8 mouse cellular contexts compared by ENCODE assay signal in the genomic region with DNA sequence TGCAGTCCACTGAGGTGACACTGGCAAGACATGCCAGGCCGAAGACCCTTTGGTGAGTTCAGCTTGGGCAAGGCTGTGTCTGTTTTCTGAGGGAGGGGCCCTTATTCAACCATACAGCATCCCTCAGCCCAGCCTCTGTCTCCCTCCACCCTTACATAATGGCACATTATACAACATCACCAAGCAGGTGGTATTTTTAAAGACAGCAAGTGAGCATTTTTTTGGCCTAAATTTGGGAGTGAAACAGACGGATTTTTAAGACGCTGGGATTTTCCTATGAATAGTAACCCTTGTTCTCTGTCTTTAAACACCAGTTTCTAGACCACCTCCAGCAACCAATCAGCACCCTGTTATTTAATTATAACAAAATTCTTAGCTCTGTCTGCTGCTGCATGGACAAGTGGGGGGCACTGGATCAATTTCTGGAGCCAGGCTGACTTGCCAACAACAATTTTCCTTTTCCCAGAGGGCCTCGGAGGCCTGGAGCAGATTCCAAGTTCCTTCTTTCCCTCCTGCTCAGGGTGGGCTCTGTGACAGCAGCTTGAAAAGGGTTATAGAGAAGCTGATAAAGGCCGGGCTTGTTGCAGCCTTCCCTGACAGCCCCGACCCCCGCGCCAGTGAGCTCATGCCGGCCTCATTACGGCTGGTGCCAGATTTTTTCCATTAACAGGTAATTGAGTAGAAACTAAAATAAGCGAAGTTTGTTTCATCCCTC.
DNase-seq lines count a peak whose midpoint lies in the region; ATAC-seq lines count a peak whose summit lies in the region.

No protein-coding gene starts in this region.

- H3K4me3 ChIP-seq in heart, embryonic 10.5 days, result peak overlapping the region; percentile 25
- no peak overlapping the region for H3K4me3 ChIP-seq in embryonic facial prominence, embryonic 11.5 days (ENCODE audit: low read depth, low read length)
- peak overlapping the region; percentile 62 for H3K4me3 ChIP-seq in liver, embryonic 15.5 days (replicated peaks)

- H3K36me3 ChIP-seq in heart, embryonic 10.5 days, result no peaks in the 10 kb centered on the region
- H3K36me3 ChIP-seq in embryonic facial prominence, embryonic 11.5 days (replicated peaks; ENCODE audit: control insufficient read depth, insufficient read depth, low read depth, low read length), result no peaks in the 10 kb centered on the region
- H3K36me3 ChIP-seq in liver, embryonic 15.5 days (replicated peaks), result no peaks in the 10 kb centered on the region; the same call in 1 of the 2 replicates

- H3K9ac ChIP-seq in embryonic facial prominence, embryonic 11.5 days (replicated peaks; ENCODE audit: low read length), result no peak overlapping the region
- peak overlapping the region; percentile 60 for H3K9ac ChIP-seq in liver, embryonic 15.5 days

- no peaks in the 10 kb centered on the region for H3K27me3 ChIP-seq in heart, embryonic 10.5 days (ENCODE audit: insufficient read depth, poor library complexity, severe bottlenecking)
- H3K27me3 ChIP-seq in embryonic facial prominence, embryonic 11.5 days (ENCODE audit: control insufficient read depth, insufficient read depth, low read length), result no peaks in the 10 kb centered on the region
- no peaks in the 10 kb centered on the region for H3K27me3 ChIP-seq in liver, embryonic 15.5 days

- no peak for DNase-seq in heart, embryonic 10.5 days (ENCODE audit: low spot score)
- DNase-seq in heart, adult 8-10 months (ENCODE audit: low spot score), result no peak
- DNase-seq in embryonic facial prominence, embryonic 11.5 days (ENCODE audit: low spot score), result peak; percentile 68
- DNase-seq in layer of hippocampus, adult 18-20 months (ENCODE audit: low spot score in 2 of 2), result peak; percentile 11 to 57
- no peak for DNase-seq in gastrocnemius, postnatal 25 days
- DNase-seq in yolk sac, embryonic 10.5 days (ENCODE audit: low spot score), result no peak

- ATAC-seq in embryonic facial prominence, embryonic 11.5 days (replicated peaks; ENCODE audit: insufficient number of reproducible peaks, low FRiP score, low TSS enrichment, low read depth), result peak; percentile 67; the same call in 1 of the 2 replicates
- ATAC-seq in liver, embryonic 15.5 days (ENCODE audit: insufficient read depth), result no peak
- no peak for ATAC-seq in inflammation-experienced regulatory T-cells, adult 6 months

- WGBS in heart, embryonic 10.5 days, result 27% methylated on average over 11 of the region's 11 CpGs
- 21% methylated on average over 11 of the region's 11 CpGs for WGBS in embryonic facial prominence, embryonic 11.5 days
- WGBS in liver, embryonic 15.5 days (ENCODE audit: insufficient replicate concordance), result 50% methylated on average over 11 of the region's 11 CpGs

- H3K4me1 ChIP-seq in heart, embryonic 10.5 days, result peaks cover 18% of the 10 kb centered on the region
- H3K4me1 ChIP-seq in embryonic facial prominence, embryonic 11.5 days (ENCODE audit: control insufficient read depth, insufficient read depth, low read length), result peaks cover 3% of the 10 kb centered on the region
- H3K4me1 ChIP-seq in liver, embryonic 15.5 days (replicated peaks), result peaks cover 64% of the 10 kb centered on the region

- H3K4me2 ChIP-seq in embryonic facial prominence, embryonic 11.5 days (ENCODE audit: low read depth, low read length), result no peak overlapping the region
- peak overlapping the region; percentile 67 for H3K4me2 ChIP-seq in liver, embryonic 15.5 days

- peak overlapping the region; percentile 78 for H3K27ac ChIP-seq in heart, embryonic 10.5 days
- H3K27ac ChIP-seq in embryonic facial prominence, embryonic 11.5 days (replicated peaks; ENCODE audit: low read depth, low read length), result peak overlapping the region; percentile 23; the same call in 1 of the 2 replicates
- peak overlapping the region; percentile 99 for H3K27ac ChIP-seq in liver, embryonic 15.5 days (replicated peaks)

- H3K9me3 ChIP-seq in heart, embryonic 10.5 days, result no peaks in the 10 kb centered on the region
- H3K9me3 ChIP-seq in embryonic facial prominence, embryonic 11.5 days (replicated peaks; ENCODE audit: control insufficient read depth, low read length), result no peaks in the 10 kb centered on the region
- no peaks in the 10 kb centered on the region for H3K9me3 ChIP-seq in liver, embryonic 15.5 days (replicated peaks)

Comparison
In these comparisons a context has a peak if more than half of its experiments do, and no peak if none do; other contexts are left out.
1. DNase-seq: peak in embryonic facial prominence, embryonic 11.5 days (single experiment) and layer of hippocampus, adult 18-20 months (2 of 2); none in heart, embryonic 10.5 days (single experiment), heart, adult 8-10 months (single experiment), gastrocnemius, postnatal 25 days (single experiment) and yolk sac, embryonic 10.5 days (single experiment).
2. H3K27ac ChIP-seq: peak in every context shown above with its lines; median percentile 99 in liver, embryonic 15.5 days; 78 in heart, embryonic 10.5 days; 23 in embryonic facial prominence, embryonic 11.5 days.